Mouse (Mus musculus): ENCODE measurements around the gene Ppp5c. TPM values are rescaled to one million over a fixed set of nuclear protein-coding genes. Genes with fewer than 3 reads are reported as not detected.

The Ppp5c gene
- polyA plus RNA-seq, 1 experiment: 278 TPM

GRCm38 (mm10) chr7:16980348-16980747 lies 47.4 kb downstream of the Ppp5c start:
- 2% methylated on average over 12 of the region's 12 CpGs for WGBS
- peak overlapping the region; percentile 39; the same call in 1 of the 2 replicates for H3K4me3 ChIP-seq (ENCODE audit: low read depth, low read length)

GRCm38 (mm10) chr7:16978593-16978992 lies 49.1 kb downstream of the Ppp5c start:
- Histone ChIP-seq H3K36me3 (ENCODE audit: control insufficient read depth, insufficient read depth, low read length) (no peaks in the 10 kb centered on the region), H3K27me3 (ENCODE audit: control insufficient read depth, insufficient read depth, low read length) (no peaks in the 10 kb centered on the region), H3K4me1 (ENCODE audit: control insufficient read depth, insufficient read depth, insufficient read length, low read length) (no peaks in the 10 kb centered on the region; the same call in 1 of the 2 replicates), H3K4me3 (ENCODE audit: low read depth, low read length) (no peak overlapping the region), H3K27ac (ENCODE audit: insufficient read depth, low read depth, low read length) (no peak overlapping the region)
- WGBS: 78% methylated on average over 3 of the region's 3 CpGs
- no peak for TF ChIP-seq CTCF (IDR thresholded peaks at IDR 0.05; ENCODE audit: extremely low read depth, insufficient read length, insufficient replicate concordance, low read depth, low read length)
- no peak for TF ChIP-seq POLR2A (IDR thresholded peaks at IDR 0.05; ENCODE audit: low read depth, low read length)

More at GRCm38 (mm10) chr7:16980348-16980747, 47.4 kb downstream of the Ppp5c start:
- no peaks in the 10 kb centered on the region for H3K27me3 ChIP-seq (ENCODE audit: control insufficient read depth, insufficient read depth, low read length)
- H3K36me3 ChIP-seq (ENCODE audit: control insufficient read depth, insufficient read depth, low read length): no peaks in the 10 kb centered on the region
- no peaks in the 10 kb centered on the region; the same call in 1 of the 2 replicates for H3K4me1 ChIP-seq (ENCODE audit: control insufficient read depth, insufficient read depth, insufficient read length, low read length)
- TF ChIP-seq CTCF (IDR thresholded peaks at IDR 0.05; ENCODE audit: extremely low read depth, insufficient read length, insufficient replicate concordance, low read depth, low read length) (no peak), POLR2A (IDR thresholded peaks at IDR 0.05; ENCODE audit: low read depth, low read length) (no peak)
- H3K27ac ChIP-seq (ENCODE audit: insufficient read depth, low read depth, low read length): no peak overlapping the region

GRCm38 (mm10) chr7:16978173-16978572 lies 49.6 kb downstream of the Ppp5c start:
- no peak overlapping the region for H3K27ac ChIP-seq (ENCODE audit: insufficient read depth, low read depth, low read length)
- WGBS: 63% methylated on average over 6 of the region's 6 CpGs
- no peaks in the 10 kb centered on the region for H3K27me3 ChIP-seq (ENCODE audit: control insufficient read depth, insufficient read depth, low read length)
- no peak for TF ChIP-seq POLR2A (IDR thresholded peaks at IDR 0.05; ENCODE audit: low read depth, low read length)
- no peak for TF ChIP-seq CTCF (IDR thresholded peaks at IDR 0.05; ENCODE audit: extremely low read depth, insufficient read length, insufficient replicate concordance, low read depth, low read length)
- no peaks in the 10 kb centered on the region; the same call in 1 of the 2 replicates for H3K4me1 ChIP-seq (ENCODE audit: control insufficient read depth, insufficient read depth, insufficient read length, low read length)
- no peak overlapping the region for H3K4me3 ChIP-seq (ENCODE audit: low read depth, low read length)
- no peaks in the 10 kb centered on the region for H3K36me3 ChIP-seq (ENCODE audit: control insufficient read depth, insufficient read depth, low read length)

GRCm38 (mm10) chr7:16976298-16976697 lies 51.4 kb downstream of the Ppp5c start:
- TF ChIP-seq CTCF (IDR thresholded peaks at IDR 0.05; ENCODE audit: extremely low read depth, insufficient read length, insufficient replicate concordance, low read depth, low read length): no peak
- TF ChIP-seq POLR2A (IDR thresholded peaks at IDR 0.05; ENCODE audit: low read depth, low read length): no peak
- H3K27me3 ChIP-seq (ENCODE audit: control insufficient read depth, insufficient read depth, low read length): no peaks in the 10 kb centered on the region
- H3K36me3 ChIP-seq (ENCODE audit: control insufficient read depth, insufficient read depth, low read length): no peaks in the 10 kb centered on the region
- H3K4me1 ChIP-seq (ENCODE audit: control insufficient read depth, insufficient read depth, insufficient read length, low read length): no peaks in the 10 kb centered on the region; the same call in 1 of the 2 replicates
- no peak overlapping the region for H3K4me3 ChIP-seq (ENCODE audit: low read depth, low read length)
- H3K27ac ChIP-seq (ENCODE audit: insufficient read depth, low read depth, low read length): no peak overlapping the region
- WGBS: 65% methylated on average over 8 of the region's 8 CpGs

GRCm38 (mm10) chr7:16974018-16974417 lies 53.7 kb downstream of the Ppp5c start:
- no peaks in the 10 kb centered on the region for H3K27me3 ChIP-seq (ENCODE audit: control insufficient read depth, insufficient read depth, low read length)
- no peak overlapping the region for H3K27ac ChIP-seq (ENCODE audit: insufficient read depth, low read depth, low read length)
- TF ChIP-seq POLR2A (IDR thresholded peaks at IDR 0.05; ENCODE audit: low read depth, low read length) (no peak), CTCF (IDR thresholded peaks at IDR 0.05; ENCODE audit: extremely low read depth, insufficient read length, insufficient replicate concordance, low read depth, low read length) (no peak)
- H3K36me3 ChIP-seq (ENCODE audit: control insufficient read depth, insufficient read depth, low read length): no peaks in the 10 kb centered on the region
- 63% methylated on average over 6 of the region's 6 CpGs for WGBS
- no peak overlapping the region for H3K4me3 ChIP-seq (ENCODE audit: low read depth, low read length)
- H3K4me1 ChIP-seq (ENCODE audit: control insufficient read depth, insufficient read depth, insufficient read length, low read length): no peaks in the 10 kb centered on the region

GRCm38 (mm10) chr7:16971160-16971559 lies 56.6 kb downstream of the Ppp5c start:
- no peaks in the 10 kb centered on the region for H3K36me3 ChIP-seq (ENCODE audit: control insufficient read depth, insufficient read depth, low read length)
- no peak for TF ChIP-seq CTCF (IDR thresholded peaks at IDR 0.05; ENCODE audit: extremely low read depth, insufficient read length, insufficient replicate concordance, low read depth, low read length)
- TF ChIP-seq POLR2A (IDR thresholded peaks at IDR 0.05; ENCODE audit: low read depth, low read length): no peak
- no peaks in the 10 kb centered on the region for H3K27me3 ChIP-seq (ENCODE audit: control insufficient read depth, insufficient read depth, low read length)
- H3K27ac ChIP-seq (ENCODE audit: insufficient read depth, low read depth, low read length): no peak overlapping the region
- no peak overlapping the region for H3K4me3 ChIP-seq (ENCODE audit: low read depth, low read length)
- no peaks in the 10 kb centered on the region for H3K4me1 ChIP-seq (ENCODE audit: control insufficient read depth, insufficient read depth, insufficient read length, low read length)
- 67% methylated on average over 3 of the region's 3 CpGs for WGBS

- Histone ChIP-seq H3K4me1 (ENCODE audit: control insufficient read depth, insufficient read depth, insufficient read length, low read length) (no peaks in the 10 kb centered on the region), H3K27me3 (ENCODE audit: control insufficient read depth, insufficient read depth, low read length) (no peaks in the 10 kb centered on the region), H3K4me3 (ENCODE audit: low read depth, low read length) (no peak overlapping the region), H3K36me3 (ENCODE audit: control insufficient read depth, insufficient read depth, low read length) (no peaks in the 10 kb centered on the region), H3K27ac (ENCODE audit: insufficient read depth, low read depth, low read length) (no peak overlapping the region)
- no peak for TF ChIP-seq POLR2A (IDR thresholded peaks at IDR 0.05; ENCODE audit: low read depth, low read length)
- TF ChIP-seq CTCF (IDR thresholded peaks at IDR 0.05; ENCODE audit: extremely low read depth, insufficient read length, insufficient replicate concordance, low read depth, low read length): no peak
- 50% methylated on average over 6 of the region's 6 CpGs for whole genome bisulfite sequencing
Observed at GRCm38 (mm10) chr7:16968414-16968813, 59.3 kb downstream of the Ppp5c start.
